9 mouse cellular contexts compared by ENCODE assay signal in the genomic region with DNA sequence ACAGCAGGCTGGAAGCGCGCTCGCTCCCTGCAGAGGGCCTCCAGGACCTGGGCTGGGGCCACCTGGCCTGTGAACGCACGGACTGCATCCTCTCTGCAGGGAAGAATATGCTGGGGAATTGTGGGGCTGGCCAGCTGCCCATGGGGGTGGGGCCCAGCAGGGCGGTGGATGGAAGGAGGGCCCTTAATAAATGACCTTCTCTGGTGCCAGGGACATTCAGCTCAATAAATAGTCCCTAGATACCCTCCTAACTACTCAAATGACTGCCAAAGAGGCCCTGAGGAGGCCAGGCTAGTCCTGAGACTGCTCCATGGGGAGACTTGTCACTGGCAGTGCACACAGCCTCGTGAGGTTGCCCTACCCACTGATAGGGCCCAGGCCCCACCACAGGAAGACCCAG. TPM values are rescaled to one million over a fixed set of nuclear protein-coding genes. Genes with fewer than 3 reads are reported as not detected.
A peak's percentile ranks its signal among the peaks of the same experiment; 100 is the strongest.
DNase-seq lines count a peak whose midpoint lies in the region; ATAC-seq and TF ChIP-seq lines count a peak whose summit lies in the region.
"Had no signal": no experiment of that assay in that cellular context is flagged by ENCODE, and none has a peak within 500 bp of the region (broad histone marks: within the 10 kb centered on the region; RNA-seq: fewer than 3 reads in every experiment).

No protein-coding gene starts in this region.

- no peak overlapping the region for H3K27ac ChIP-seq in hindbrain, embryonic 13.5 days
- no peak overlapping the region for H3K27ac ChIP-seq in hindbrain, embryonic 11.5 days (ENCODE audit: low read depth, low read length)
- H3K27ac ChIP-seq in heart, postnatal 0 days (ENCODE audit: low read depth), result no peak overlapping the region
- H3K27ac ChIP-seq: limb, embryonic 15.5 days had no signal

- no peak for TF ChIP-seq EP300 in heart, postnatal 0 days (IDR thresholded peaks at IDR 0.05; ENCODE audit: low read depth)

- H3K36me3 ChIP-seq in hindbrain, embryonic 13.5 days, result peaks cover 65% of the 10 kb centered on the region
- no peaks in the 10 kb centered on the region; the same call in 1 of the 2 replicates for H3K36me3 ChIP-seq in hindbrain, embryonic 11.5 days (ENCODE audit: control insufficient read depth, insufficient read depth, low read length)
- peaks cover 57% of the 10 kb centered on the region for H3K36me3 ChIP-seq in heart, postnatal 0 days (replicated peaks; ENCODE audit: control insufficient read depth, insufficient read depth, low read length)

- peak overlapping the region; percentile 88 for H3K9ac ChIP-seq in hindbrain, embryonic 13.5 days
- H3K9ac ChIP-seq in hindbrain, embryonic 11.5 days (ENCODE audit: low read depth, low read length), result no peak overlapping the region
- H3K9ac ChIP-seq in heart, postnatal 0 days (replicated peaks; ENCODE audit: low read depth, low read length), result no peak overlapping the region
- H3K9ac ChIP-seq: limb, embryonic 15.5 days had no signal

- H3K4me2 ChIP-seq in hindbrain, embryonic 13.5 days, result 0 out of 2 replicates have a peak overlapping the region, but pooled peaks have one; percentile 13
- no peak overlapping the region for H3K4me2 ChIP-seq in hindbrain, embryonic 11.5 days (replicated peaks; ENCODE audit: low read depth, low read length)
- no peak overlapping the region for H3K4me2 ChIP-seq in heart, postnatal 0 days (ENCODE audit: low read depth, low read length)

- no peak for ATAC-seq in hindbrain, embryonic 13.5 days (ENCODE audit: low FRiP score)
- no peak for ATAC-seq in hindbrain, embryonic 11.5 days (ENCODE audit: low FRiP score)
- peak; percentile 15; the same call in 1 of the 2 replicates for ATAC-seq in heart, postnatal 0 days (ENCODE audit: insufficient read depth, low read depth)

- WGBS in hindbrain, embryonic 13.5 days, result 66% methylated on average over 7 of the region's 7 CpGs
- 82% methylated on average over 7 of the region's 7 CpGs for WGBS in hindbrain, embryonic 11.5 days
- WGBS in heart, postnatal 0 days, result 46% methylated on average over 7 of the region's 7 CpGs

- 0 out of 2 replicates have a peak overlapping the region, but pooled peaks have one; percentile 74 for H3K4me3 ChIP-seq in hindbrain, embryonic 13.5 days
- no peak overlapping the region for H3K4me3 ChIP-seq in hindbrain, embryonic 11.5 days (ENCODE audit: low read depth, low read length)
- H3K4me3 ChIP-seq in heart, postnatal 0 days (ENCODE audit: low read depth, low read length), result no peak overlapping the region
- H3K4me3 ChIP-seq: limb, embryonic 15.5 days had no signal

- no peak for TF ChIP-seq CTCF in heart, postnatal 0 days (IDR thresholded peaks at IDR 0.05; ENCODE audit: low read depth)

- H3K4me1 ChIP-seq in hindbrain, embryonic 13.5 days (replicated peaks), result peaks cover 31% of the 10 kb centered on the region
- peaks cover 8% of the 10 kb centered on the region for H3K4me1 ChIP-seq in hindbrain, embryonic 11.5 days (replicated peaks; ENCODE audit: control insufficient read depth, insufficient read depth, low read length)
- H3K4me1 ChIP-seq in heart, postnatal 0 days (ENCODE audit: control insufficient read depth, insufficient read depth), result peaks cover 10% of the 10 kb centered on the region

- no peaks in the 10 kb centered on the region for H3K27me3 ChIP-seq in hindbrain, embryonic 13.5 days
- no peaks in the 10 kb centered on the region for H3K27me3 ChIP-seq in hindbrain, embryonic 11.5 days (ENCODE audit: control insufficient read depth, insufficient read depth, low read length)
- H3K27me3 ChIP-seq in heart, postnatal 0 days (ENCODE audit: control insufficient read depth, insufficient read depth, low read length), result no peaks in the 10 kb centered on the region
- H3K27me3 ChIP-seq: limb, embryonic 15.5 days had no signal

- no peak for DNase-seq in hindbrain, embryonic 11.5 days (ENCODE audit: low spot score)
- DNase-seq in MN1 (ENCODE audit: low spot score), result peak; percentile 89
- DNase-seq in adrenal gland, postnatal 25 days, result peak; percentile 72
- DNase-seq in heart, postnatal 0 days (ENCODE audit: low spot score), result no peak
- DNase-seq in layer of hippocampus, postnatal 14 days (ENCODE audit: low spot score in 2 of 2), result no peak
- no peak for DNase-seq in right cerebral cortex, postnatal 4 days

- H3K9me3 ChIP-seq in hindbrain, embryonic 13.5 days, result no peaks in the 10 kb centered on the region
- no peaks in the 10 kb centered on the region for H3K9me3 ChIP-seq in hindbrain, embryonic 11.5 days (ENCODE audit: control insufficient read depth, low read length)
- no peaks in the 10 kb centered on the region for H3K9me3 ChIP-seq in heart, postnatal 0 days (replicated peaks; ENCODE audit: control insufficient read depth, low read length)
- H3K9me3 ChIP-seq: limb, embryonic 15.5 days had no signal

RNA-seq across cellular contexts. Expression of gene Haghl, which starts 2.4 kb away (rescaled TPM):
- polyA plus RNA-seq in hindbrain, embryonic 13.5 days (2015; fragmentation: Nextera tagmentation; extraction: Ambion mirVana), result 125 and 138 TPM in 2 replicates
- polyA plus RNA-seq in hindbrain, embryonic 11.5 days (2014; fragmentation: Nextera tagmentation; extraction: Ambion mirVana), result 63.6 and 70.3 TPM in 2 replicates
- 22.6 and 43.5 TPM in 2 replicates for total RNA-seq in adrenal gland, postnatal 25 days (2021)
- 50.3 and 59.4 TPM in 2 replicates for total RNA-seq in heart, postnatal 0 days (2014; rRNA removed; ENCODE audit: low replicate concordance)
- 46.1 and 47.7 TPM in 2 replicates for polyA plus RNA-seq in heart, postnatal 0 days (2015; fragmentation: Nextera tagmentation; extraction: Ambion mirVana)
- 100 to 1,000 TPM; 125 to 128 TPM for total RNA-seq in layer of hippocampus, postnatal 14 days (2021)

RNA-seq across cellular contexts. Expression of gene Ccdc78, which starts 3.3 kb away (rescaled TPM):
- 0.16 and 0.36 TPM in 2 replicates for polyA plus RNA-seq in hindbrain, embryonic 13.5 days (2015; fragmentation: Nextera tagmentation; extraction: Ambion mirVana)
- polyA plus RNA-seq in hindbrain, embryonic 11.5 days (2014; fragmentation: Nextera tagmentation; extraction: Ambion mirVana), result 0.42 TPM in 1 of 2 replicates, not detected in the other
- total RNA-seq in adrenal gland, postnatal 25 days (2021), result not detected in 2 replicates
- not detected in 2 replicates for total RNA-seq in heart, postnatal 0 days (2014; rRNA removed; ENCODE audit: low replicate concordance)
- 0.12 and 0.55 TPM in 2 replicates for polyA plus RNA-seq in heart, postnatal 0 days (2015; fragmentation: Nextera tagmentation; extraction: Ambion mirVana)
- under 1 TPM in 1 of 2 experiments, not detected in 1; 0.30 TPM for total RNA-seq in layer of hippocampus, postnatal 14 days (2021)

RNA-seq across cellular contexts. Expression of gene Narfl, which starts 9.5 kb away (rescaled TPM):
- 27.8 and 28.0 TPM in 2 replicates for polyA plus RNA-seq in hindbrain, embryonic 13.5 days (2015; fragmentation: Nextera tagmentation; extraction: Ambion mirVana)
- polyA plus RNA-seq in hindbrain, embryonic 11.5 days (2014; fragmentation: Nextera tagmentation; extraction: Ambion mirVana), result 19.9 and 23.2 TPM in 2 replicates
- 31.6 and 31.8 TPM in 2 replicates for total RNA-seq in adrenal gland, postnatal 25 days (2021)
- total RNA-seq in heart, postnatal 0 days (2014; rRNA removed; ENCODE audit: low replicate concordance), result 36.8 and 86.7 TPM in 2 replicates
- polyA plus RNA-seq in heart, postnatal 0 days (2015; fragmentation: Nextera tagmentation; extraction: Ambion mirVana), result 45.1 and 47.7 TPM in 2 replicates
- total RNA-seq in layer of hippocampus, postnatal 14 days (2021), result 10 to 100 TPM; 27.6 to 35.3 TPM

RNA-seq across cellular contexts. Expression of gene Fam173a, which starts 9.6 kb away (rescaled TPM):
- polyA plus RNA-seq in hindbrain, embryonic 13.5 days (2015; fragmentation: Nextera tagmentation; extraction: Ambion mirVana), result 86.6 and 86.8 TPM in 2 replicates
- polyA plus RNA-seq in hindbrain, embryonic 11.5 days (2014; fragmentation: Nextera tagmentation; extraction: Ambion mirVana), result 64.8 and 70.9 TPM in 2 replicates
- 84.7 and 102 TPM in 2 replicates for total RNA-seq in adrenal gland, postnatal 25 days (2021)
- total RNA-seq in heart, postnatal 0 days (2014; rRNA removed; ENCODE audit: low replicate concordance), result 32.0 and 32.5 TPM in 2 replicates
- 55.6 and 63.1 TPM in 2 replicates for polyA plus RNA-seq in heart, postnatal 0 days (2015; fragmentation: Nextera tagmentation; extraction: Ambion mirVana)
- total RNA-seq in layer of hippocampus, postnatal 14 days (2021), result 10 to 100 TPM; 80.2 to 80.3 TPM

RNA-seq across cellular contexts. Expression of gene AC134908.4, which starts 12.4 kb away (rescaled TPM):
- 0.60 TPM in 1 of 2 replicates, not detected in the other for polyA plus RNA-seq in hindbrain, embryonic 13.5 days (2015; fragmentation: Nextera tagmentation; extraction: Ambion mirVana)
- 0.56 TPM in 1 of 2 replicates, not detected in the other for polyA plus RNA-seq in hindbrain, embryonic 11.5 days (2014; fragmentation: Nextera tagmentation; extraction: Ambion mirVana)
- total RNA-seq in adrenal gland, postnatal 25 days (2021), result not detected in 2 replicates
- total RNA-seq in heart, postnatal 0 days (2014; rRNA removed; ENCODE audit: low replicate concordance), result not detected in 2 replicates
- polyA plus RNA-seq in heart, postnatal 0 days (2015; fragmentation: Nextera tagmentation; extraction: Ambion mirVana), result 0.66 TPM in 1 of 2 replicates, not detected in the other
- total RNA-seq in layer of hippocampus, postnatal 14 days (2021), result not detected
- polyA plus RNA-seq: stomach, embryonic 14.5 days had no signal

Comparison
In these comparisons a context has a peak if more than half of its experiments do, and no peak if none do; other contexts are left out.
1. DNase-seq: peak in MN1 (single experiment) and adrenal gland, postnatal 25 days (single experiment); none in hindbrain, embryonic 11.5 days (single experiment), heart, postnatal 0 days (single experiment), layer of hippocampus, postnatal 14 days (0 of 2) and right cerebral cortex, postnatal 4 days (single experiment).